Mouse (Mus musculus) adrenal gland, postnatal 25 days (tissue): ENCODE results near the gene Kcnh2. TPM values are rescaled to one million over a fixed set of nuclear protein-coding genes. Genes with fewer than 3 reads are reported as not detected.

ENCODE experiments used
- DNase-seq: peaks from one replicate; pipeline ENCODE4 v3.0.0; 2021; ENCODE audit warnings: mixed read lengths
- total RNA-seq: library from RNA; stranded (reverse); gene quantifications from 2 replicates; pipeline ENCODE4 v1.2.3, GENCODE M21; 2021

The Kcnh2 gene
- total RNA-seq, 1 experiment from 2014 or later: 26.0 TPM

GRCm38 (mm10) chr5:24378700-24379099, 27.3 kb upstream of the Kcnh2 start:
- DNase-seq: no peak

- no peak for DNase-seq
Observed at GRCm38 (mm10) chr5:24374666-24375328, 23.4 kb upstream of the Kcnh2 start.

- DNase-seq: no peak
Observed at GRCm38 (mm10) chr5:24374216-24374615, 22.8 kb upstream of the Kcnh2 start.

- no peak for DNase-seq
Observed at GRCm38 (mm10) chr5:24373807-24374206, 22.4 kb upstream of the Kcnh2 start.

- DNase-seq: no peak
Observed at GRCm38 (mm10) chr5:24369767-24370166, 18.4 kb upstream of the Kcnh2 start.

- no peak for DNase-seq
Observed at GRCm38 (mm10) chr5:24366426-24366825, 15.0 kb upstream of the Kcnh2 start.

GRCm38 (mm10) chr5:24365528-24365927, 14.1 kb upstream of the Kcnh2 start:
- no peak for DNase-seq

- no peak for DNase-seq
Observed at GRCm38 (mm10) chr5:24364963-24365362, 13.6 kb upstream of the Kcnh2 start.

- DNase-seq: peak; percentile 57
Observed at GRCm38 (mm10) chr5:24364508-24364907, 13.1 kb upstream of the Kcnh2 start, which contains the start of gene Nos3. Nos3 (plus strand) TSS chr5:24364810.

GRCm38 (mm10) chr5:24364061-24364460, 12.7 kb upstream of the Kcnh2 start:
- DNase-seq: no peak

GRCm38 (mm10) chr5:24363467-24363866, 12.1 kb upstream of the Kcnh2 start:
- no peak for DNase-seq

GRCm38 (mm10) chr5:24360792-24361454, 9.5 kb upstream of the Kcnh2 start:
- DNase-seq: peak; percentile 80

- DNase-seq: peak; percentile 78
Observed at GRCm38 (mm10) chr5:24357461-24357860, 6.1 kb upstream of the Kcnh2 start.

GRCm38 (mm10) chr5:24356764-24357163, 5.4 kb upstream of the Kcnh2 start:
- DNase-seq: no peak

- no peak for DNase-seq
Observed at GRCm38 (mm10) chr5:24353327-24353726, 1.9 kb upstream of the Kcnh2 start.

GRCm38 (mm10) chr5:24352251-24352859, 951 bp upstream of the Kcnh2 start:
- DNase-seq: peak; percentile 59

- DNase-seq: peak; percentile 91
Observed at GRCm38 (mm10) chr5:24351701-24352171, 332 bp upstream of the Kcnh2 start.

- no peak for DNase-seq
Observed at GRCm38 (mm10) chr5:24350531-24351250, 713 bp downstream of the Kcnh2 start.

- DNase-seq: no peak
Observed at GRCm38 (mm10) chr5:24350073-24350472, 1.3 kb downstream of the Kcnh2 start.

GRCm38 (mm10) chr5:24348546-24348945, 2.9 kb downstream of the Kcnh2 start:
- DNase-seq: peak; percentile 73

- DNase-seq: peak; percentile 85
Observed at GRCm38 (mm10) chr5:24348128-24348527, 3.3 kb downstream of the Kcnh2 start.

- no peak for DNase-seq
Observed at GRCm38 (mm10) chr5:24347186-24347875, 4.1 kb downstream of the Kcnh2 start.
